Mouse (Mus musculus) spleen, postnatal 36 days (tissue): ENCODE data around the gene Adipor2.

Experiments used
- DNase-seq, 2 experiments: peaks; one replicate each; pipeline ENCODE4 v3.0.0; 2022; ENCODE audit warnings: low spot score in 2 of 2, mixed read lengths in 1 of 2

Gene Adipor2

DNA sequence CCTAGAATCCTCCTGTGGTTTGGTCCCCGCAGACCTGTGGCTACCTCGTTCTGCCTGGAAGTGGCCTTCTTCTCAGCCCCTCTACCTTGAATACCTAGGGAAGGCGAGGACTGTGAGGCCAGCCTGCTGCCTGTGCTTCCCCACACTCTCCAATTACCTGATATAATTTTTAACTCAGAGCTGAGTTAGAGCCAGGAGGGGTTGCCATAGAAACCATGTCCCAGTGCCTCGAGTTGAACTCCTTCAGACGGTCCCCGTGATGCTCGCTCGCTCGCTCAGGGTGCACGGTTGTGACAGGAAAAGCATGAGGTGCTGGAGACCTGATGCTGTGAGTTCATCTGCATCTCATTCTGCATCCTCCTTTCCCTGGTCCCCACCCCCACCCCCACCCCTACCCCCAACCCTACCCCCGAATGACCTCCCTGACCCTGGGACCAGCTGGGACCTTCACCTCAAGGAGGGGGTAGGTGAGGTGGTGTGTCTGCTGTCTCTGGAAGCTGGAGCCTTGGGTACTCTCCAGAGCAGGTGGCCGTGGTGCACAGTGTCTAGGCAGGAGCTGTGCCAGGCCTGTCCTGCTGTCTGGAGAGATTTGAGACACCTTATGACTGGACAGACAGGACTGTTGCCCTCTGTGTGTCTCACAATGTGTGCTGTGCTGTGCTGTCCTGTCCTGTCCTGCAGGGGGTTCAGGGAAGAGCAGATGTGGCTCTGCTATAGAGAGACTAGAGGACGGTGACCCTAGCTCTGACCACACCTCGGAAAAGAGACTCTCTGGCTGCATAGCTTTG is 103.7 kb downstream of the Adipor2 start:
- DNase-seq, result no peak

GRCm38 (mm10) chr6:119313096-119313495 is 104.4 kb downstream of the Adipor2 start:
- DNase-seq, result no peak

- DNase-seq, result no peak
These were observed 105.1 kb downstream of the Adipor2 start for GRCm38 (mm10) chr6:119312381-119312780.

DNA sequence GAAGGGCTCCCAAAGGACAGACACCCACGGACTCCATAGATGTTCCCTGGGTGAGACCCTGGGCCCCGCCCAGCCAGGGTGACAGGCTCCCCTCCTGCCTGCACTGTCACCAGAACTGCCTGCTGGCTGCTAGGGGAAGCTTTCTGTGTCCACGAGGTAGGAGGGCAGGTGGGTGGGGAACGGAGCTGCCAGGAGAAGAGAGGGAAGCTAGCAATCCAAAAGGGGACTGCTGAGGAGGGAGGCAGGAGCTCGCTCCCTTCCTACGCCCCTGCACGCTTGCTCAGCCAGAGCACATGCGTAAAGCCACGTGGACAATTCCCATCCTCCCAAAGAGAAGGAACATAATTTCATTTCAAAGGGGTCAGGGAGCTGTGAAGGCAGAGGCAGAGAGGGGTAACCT is 107.3 kb downstream of the Adipor2 start:
- no peak for DNase-seq

- no peak for DNase-seq
These were observed 109.6 kb downstream of the Adipor2 start for GRCm38 (mm10) chr6:119307867-119308413.

DNA sequence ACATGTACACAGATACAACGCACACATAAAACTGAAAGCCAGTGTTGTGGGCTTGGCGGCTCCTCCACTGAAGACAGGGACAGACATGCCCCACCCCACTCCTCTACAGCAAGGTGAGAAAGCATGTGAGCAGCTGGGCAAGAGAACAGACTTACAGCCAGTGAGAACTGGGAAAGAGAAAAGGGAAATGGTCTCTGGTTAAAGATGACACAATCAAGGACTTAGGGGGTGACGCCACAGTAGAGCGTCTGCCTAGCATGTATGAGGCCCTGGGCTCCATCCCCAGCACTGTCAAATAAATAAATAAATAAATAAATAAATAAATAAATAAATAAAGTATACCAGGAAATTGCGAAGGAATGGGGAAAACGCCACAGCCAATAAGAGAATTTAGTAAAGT is 114.2 kb downstream of the Adipor2 start:
- DNase-seq, result no peak
